Mouse (Mus musculus): Measurements from ENCODE around the gene Lyrm9. TPM values are rescaled to one million over a fixed set of nuclear protein-coding genes. Genes with fewer than 3 reads are reported as not detected.

The Lyrm9 gene
- polyA plus RNA-seq, 1 experiment from 2014 or later = 20.4 TPM

DNA sequence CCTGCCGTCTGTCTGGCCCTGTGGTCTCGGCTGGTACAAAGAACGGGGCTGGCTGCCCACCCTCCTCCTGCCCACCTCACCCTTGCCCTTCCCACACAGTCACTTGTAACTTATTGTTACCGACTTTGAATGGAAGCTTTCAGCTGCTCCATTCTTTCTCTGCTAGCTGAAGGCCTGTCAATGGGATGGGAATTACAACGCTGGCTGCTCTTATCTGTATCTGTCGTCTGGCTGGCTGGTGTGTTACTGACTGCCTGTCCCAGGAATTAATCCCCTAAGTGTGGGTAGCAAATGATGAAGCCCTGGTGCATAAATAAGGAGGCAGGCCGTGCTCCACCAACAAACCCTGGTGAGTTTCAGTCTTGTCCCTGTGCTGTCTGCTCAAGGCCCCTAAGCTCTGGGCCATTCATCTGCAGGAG lies 40.4 kb upstream of the Lyrm9 start:
- Histone ChIP-seq H3K4me2 (replicated peaks; ENCODE audit: low read depth) (no peak overlapping the region), H3K27ac (ENCODE audit: low read depth, low read length) (no peak overlapping the region), H3K9ac (ENCODE audit: low read depth, low read length) (no peak overlapping the region), H3K27me3 (replicated peaks; ENCODE audit: control insufficient read depth, insufficient read depth, low read length) (no peaks in the 10 kb centered on the region), H3K4me1 (replicated peaks; ENCODE audit: control insufficient read depth, insufficient read depth, low read length) (no peaks in the 10 kb centered on the region), H3K36me3 (ENCODE audit: control insufficient read depth, insufficient read depth) (no peaks in the 10 kb centered on the region), H3K4me3 (ENCODE audit: low read depth, low read length) (no peak overlapping the region), H3K9me3 (ENCODE audit: control insufficient read depth) (no peaks in the 10 kb centered on the region)
- 38% methylated on average over 7 of the region's 7 CpGs for WGBS
- no peak for ATAC-seq
- TF ChIP-seq CTCF (IDR thresholded peaks at IDR 0.05; ENCODE audit: low read depth) = no peak

DNA sequence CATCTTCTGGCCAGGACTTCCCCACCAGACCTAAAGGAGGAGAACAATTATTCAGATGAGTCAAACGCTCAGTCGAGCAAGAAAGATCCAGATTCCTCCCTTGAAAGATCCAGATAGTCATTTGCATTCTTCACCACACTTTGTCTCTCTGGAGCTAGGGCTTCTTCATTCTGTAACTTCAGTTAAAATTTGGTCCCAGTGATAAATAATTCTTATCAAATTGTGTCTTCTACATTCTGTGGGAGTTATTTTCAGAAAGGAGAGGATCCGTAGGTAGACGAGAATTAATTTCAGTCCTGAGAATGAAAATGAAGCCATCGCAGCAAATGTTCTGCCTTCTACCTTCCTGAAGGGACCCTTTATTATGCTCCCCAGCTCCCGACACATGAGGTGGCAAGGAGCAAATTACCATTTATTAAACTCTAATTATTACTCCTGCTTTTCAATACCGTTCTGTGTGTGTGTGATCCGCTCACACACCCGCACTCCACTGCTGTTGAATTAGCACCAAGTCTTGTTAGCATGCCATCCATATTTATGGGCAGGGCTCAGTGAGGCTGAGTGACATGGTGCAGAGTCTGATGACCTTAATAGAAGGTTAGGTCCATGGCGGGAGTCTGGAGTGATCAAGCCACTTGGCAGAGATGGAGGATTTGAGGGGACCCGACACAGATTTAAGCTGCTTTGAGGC lies 36.9 kb upstream of the Lyrm9 start:
- no peaks in the 10 kb centered on the region for H3K9me3 ChIP-seq (ENCODE audit: control insufficient read depth)
- H3K9ac ChIP-seq (ENCODE audit: low read depth, low read length) = no peak overlapping the region
- WGBS = 86% methylated on average over 11 of the region's 11 CpGs
- no peak overlapping the region for H3K27ac ChIP-seq (ENCODE audit: low read depth, low read length)
- no peak for ATAC-seq
- no peak for TF ChIP-seq CTCF (IDR thresholded peaks at IDR 0.05; ENCODE audit: low read depth)
- H3K4me2 ChIP-seq (replicated peaks; ENCODE audit: low read depth) = no peak overlapping the region
- no peaks in the 10 kb centered on the region for H3K4me1 ChIP-seq (replicated peaks; ENCODE audit: control insufficient read depth, insufficient read depth, low read length)
- H3K27me3 ChIP-seq (replicated peaks; ENCODE audit: control insufficient read depth, insufficient read depth, low read length) = no peaks in the 10 kb centered on the region
- no peaks in the 10 kb centered on the region for H3K36me3 ChIP-seq (ENCODE audit: control insufficient read depth, insufficient read depth)
- H3K4me3 ChIP-seq (ENCODE audit: low read depth, low read length) = no peak overlapping the region

DNA sequence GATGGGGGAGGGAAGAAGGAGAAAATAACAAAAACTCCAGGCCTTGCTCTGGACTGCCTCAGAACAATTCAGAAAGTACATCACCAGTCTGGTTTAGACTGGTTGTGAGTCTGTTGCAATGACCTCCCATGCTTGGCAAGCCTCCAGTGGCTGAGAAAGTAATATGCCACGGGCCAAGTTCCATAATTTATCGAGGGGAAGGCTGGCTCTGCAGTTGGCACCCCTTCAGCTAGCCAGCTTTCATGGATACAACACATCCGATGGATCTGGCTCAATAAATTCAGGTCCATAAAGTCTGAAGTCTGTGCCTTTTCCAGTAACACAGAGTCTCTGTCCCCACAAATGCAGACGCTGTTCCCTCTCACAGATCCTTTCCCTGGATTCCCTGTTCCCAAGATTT lies 34.8 kb upstream of the Lyrm9 start:
- H3K9ac ChIP-seq (ENCODE audit: low read depth, low read length) = no peak overlapping the region
- no peaks in the 10 kb centered on the region for H3K36me3 ChIP-seq (ENCODE audit: control insufficient read depth, insufficient read depth)
- TF ChIP-seq CTCF (IDR thresholded peaks at IDR 0.05; ENCODE audit: low read depth) = 0 out of 2 replicates have a peak, but pooled peaks have one; percentile 4
- ATAC-seq = 0 out of 2 replicates have a peak, but pooled peaks have one; percentile 19
- 50% methylated on average over 4 of the region's 4 CpGs for WGBS
- H3K9me3 ChIP-seq (ENCODE audit: control insufficient read depth) = no peaks in the 10 kb centered on the region
- no peaks in the 10 kb centered on the region for H3K27me3 ChIP-seq (replicated peaks; ENCODE audit: control insufficient read depth, insufficient read depth, low read length)
- no peak overlapping the region for H3K4me2 ChIP-seq (replicated peaks; ENCODE audit: low read depth)
- no peak overlapping the region for H3K4me3 ChIP-seq (ENCODE audit: low read depth, low read length)
- H3K27ac ChIP-seq (ENCODE audit: low read depth, low read length) = no peak overlapping the region
- H3K4me1 ChIP-seq (replicated peaks; ENCODE audit: control insufficient read depth, insufficient read depth, low read length) = no peaks in the 10 kb centered on the region

DNA sequence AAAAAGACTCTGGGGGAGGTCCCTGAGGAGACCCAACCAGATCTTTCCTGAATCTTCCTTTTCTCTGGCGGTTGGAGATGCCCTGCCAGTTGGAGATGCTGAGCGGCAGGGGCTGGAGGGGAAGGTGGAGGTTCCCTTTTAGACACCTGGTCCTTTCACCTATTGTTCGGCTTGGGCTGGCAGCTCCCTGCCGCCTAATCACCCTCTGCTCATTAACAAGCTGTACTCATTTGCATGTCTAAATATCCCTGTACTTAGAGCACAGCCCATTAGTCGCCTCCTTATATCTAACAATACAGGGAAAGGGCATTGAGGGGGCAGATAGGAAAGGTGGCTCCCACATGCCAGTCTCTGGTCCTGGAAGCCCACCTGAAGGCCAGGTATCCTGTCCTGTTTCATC lies 34.3 kb upstream of the Lyrm9 start:
- Histone ChIP-seq H3K4me2 (replicated peaks; ENCODE audit: low read depth) (peak overlapping the region; percentile 18; the same call in 1 of the 2 replicates), H3K27me3 (replicated peaks; ENCODE audit: control insufficient read depth, insufficient read depth, low read length) (no peaks in the 10 kb centered on the region), H3K4me1 (replicated peaks; ENCODE audit: control insufficient read depth, insufficient read depth, low read length) (no peaks in the 10 kb centered on the region), H3K4me3 (ENCODE audit: low read depth, low read length) (no peak overlapping the region), H3K9ac (ENCODE audit: low read depth, low read length) (no peak overlapping the region), H3K9me3 (ENCODE audit: control insufficient read depth) (no peaks in the 10 kb centered on the region), H3K36me3 (ENCODE audit: control insufficient read depth, insufficient read depth) (no peaks in the 10 kb centered on the region), H3K27ac (ENCODE audit: low read depth, low read length) (no peak overlapping the region)
- no peak for ATAC-seq
- no peak for TF ChIP-seq CTCF (IDR thresholded peaks at IDR 0.05; ENCODE audit: low read depth)
- 69% methylated on average over 5 of the region's 5 CpGs for WGBS

DNA sequence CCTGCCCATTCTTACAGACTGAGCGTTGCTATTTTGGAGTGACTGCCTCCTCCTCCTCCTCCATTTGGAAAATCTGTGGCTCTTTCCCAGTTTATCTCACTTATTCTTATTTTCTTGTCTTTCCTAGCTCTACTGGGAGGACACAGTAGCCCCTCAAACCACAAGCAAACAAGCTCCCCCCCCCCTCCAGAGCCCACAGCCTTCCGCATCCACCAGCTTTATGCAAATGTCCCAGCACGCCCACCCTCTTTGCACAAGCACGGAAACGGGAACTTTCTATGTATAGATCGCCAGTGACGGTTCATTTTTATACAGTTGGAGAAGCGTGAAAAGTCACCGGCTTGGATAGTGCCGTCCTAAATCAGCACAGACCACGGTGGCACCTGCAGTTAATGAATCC lies 33.9 kb upstream of the Lyrm9 start:
- Histone ChIP-seq H3K4me3 (ENCODE audit: low read depth, low read length) (no peak overlapping the region), H3K27me3 (replicated peaks; ENCODE audit: control insufficient read depth, insufficient read depth, low read length) (no peaks in the 10 kb centered on the region), H3K36me3 (ENCODE audit: control insufficient read depth, insufficient read depth) (no peaks in the 10 kb centered on the region), H3K4me1 (replicated peaks; ENCODE audit: control insufficient read depth, insufficient read depth, low read length) (no peaks in the 10 kb centered on the region), H3K9ac (ENCODE audit: low read depth, low read length) (no peak overlapping the region), H3K4me2 (replicated peaks; ENCODE audit: low read depth) (peak overlapping the region; percentile 18; the same call in 1 of the 2 replicates), H3K9me3 (ENCODE audit: control insufficient read depth) (no peaks in the 10 kb centered on the region), H3K27ac (ENCODE audit: low read depth, low read length) (no peak overlapping the region)
- 50% methylated on average over 11 of the region's 11 CpGs for WGBS
- no peak for TF ChIP-seq CTCF (IDR thresholded peaks at IDR 0.05; ENCODE audit: low read depth)
- ATAC-seq = no peak

DNA sequence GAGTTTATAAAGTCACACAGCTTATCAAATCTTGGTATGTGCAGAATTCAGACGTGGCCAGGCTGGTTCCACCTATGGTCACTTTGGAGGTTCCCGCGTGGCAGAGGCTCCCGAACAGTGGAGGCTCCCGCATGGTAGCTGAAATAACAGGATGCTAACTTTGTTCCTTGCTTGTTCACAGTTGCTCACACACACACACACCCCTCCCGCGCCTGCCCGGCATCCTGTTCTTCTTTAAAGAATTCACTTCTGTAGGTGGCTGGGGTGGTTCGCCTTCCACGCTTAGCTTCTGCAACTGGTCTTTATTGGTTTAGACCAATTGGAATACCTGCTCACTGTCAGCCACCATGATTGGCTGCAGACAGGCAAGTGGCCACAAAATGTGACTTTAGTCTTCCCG lies 33.3 kb upstream of the Lyrm9 start:
- WGBS = 79% methylated on average over 11 of the region's 11 CpGs
- Histone ChIP-seq H3K27ac (ENCODE audit: low read depth, low read length) (no peak overlapping the region), H3K9me3 (ENCODE audit: control insufficient read depth) (no peaks in the 10 kb centered on the region), H3K36me3 (ENCODE audit: control insufficient read depth, insufficient read depth) (no peaks in the 10 kb centered on the region), H3K4me2 (replicated peaks; ENCODE audit: low read depth) (no peak overlapping the region), H3K27me3 (replicated peaks; ENCODE audit: control insufficient read depth, insufficient read depth, low read length) (no peaks in the 10 kb centered on the region), H3K4me1 (replicated peaks; ENCODE audit: control insufficient read depth, insufficient read depth, low read length) (no peaks in the 10 kb centered on the region), H3K9ac (ENCODE audit: low read depth, low read length) (no peak overlapping the region), H3K4me3 (ENCODE audit: low read depth, low read length) (no peak overlapping the region)
- no peak for ATAC-seq
- TF ChIP-seq CTCF (IDR thresholded peaks at IDR 0.05; ENCODE audit: low read depth) = no peak

Data from intestine, postnatal 0 days (tissue).